In the genomic region with DNA sequence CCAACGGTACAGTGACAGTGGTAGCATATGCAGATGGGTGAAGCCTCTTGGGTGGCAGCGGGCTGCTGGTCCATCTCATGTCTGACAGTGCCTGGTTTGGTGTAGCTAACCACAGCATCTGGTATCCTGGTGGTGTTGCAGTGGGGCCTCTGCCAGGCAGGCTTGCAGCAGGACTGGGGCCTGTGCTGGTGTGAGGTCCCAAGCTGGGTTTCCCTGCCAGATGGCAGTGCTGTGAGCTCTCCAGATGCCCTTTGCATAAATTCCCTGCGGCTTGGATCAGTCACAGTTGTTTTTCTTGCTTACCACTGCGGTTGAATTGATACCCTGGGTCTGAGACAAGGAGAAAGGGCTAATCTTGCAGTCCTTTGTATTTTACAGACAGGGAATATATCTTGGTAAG, we compare ENCODE assay signal across 8 mouse cellular contexts.
DNase-seq lines count a peak whose midpoint lies in the region; ATAC-seq lines count a peak whose summit lies in the region.

No protein-coding gene starts in this region.

- no peaks in the 10 kb centered on the region for H3K27me3 ChIP-seq in forebrain, embryonic 10.5 days (ENCODE audit: poor library complexity, severe bottlenecking)
- no peaks in the 10 kb centered on the region for H3K27me3 ChIP-seq in limb, embryonic 10.5 days (ENCODE audit: low read depth, poor library complexity, severe bottlenecking)
- no peaks in the 10 kb centered on the region for H3K27me3 ChIP-seq in stomach, embryonic 15.5 days (replicated peaks)

- no peak overlapping the region for H3K9ac ChIP-seq in stomach, embryonic 15.5 days

- no peaks in the 10 kb centered on the region for H3K36me3 ChIP-seq in forebrain, embryonic 10.5 days (replicated peaks)
- no peaks in the 10 kb centered on the region for H3K36me3 ChIP-seq in limb, embryonic 10.5 days
- no peaks in the 10 kb centered on the region for H3K36me3 ChIP-seq in stomach, embryonic 15.5 days

- H3K4me3 ChIP-seq in forebrain, embryonic 10.5 days, result no peak overlapping the region
- no peak overlapping the region for H3K4me3 ChIP-seq in limb, embryonic 10.5 days
- no peak overlapping the region for H3K4me3 ChIP-seq in stomach, embryonic 15.5 days (replicated peaks)

- peak; percentile 20 to 38 for DNase-seq in adrenal gland, adult (ENCODE audit: inconsistent age in 2 of 2, low spot score in 1 of 2)
- DNase-seq in adrenal gland, adult 8-10 months, result no peak
- peak; percentile 28 for DNase-seq in 3134 (ENCODE audit: extremely low read depth, insufficient read length, low spot score)
- peak; percentile 17 for DNase-seq in forebrain, embryonic 10.5 days (ENCODE audit: extremely low spot score, low spot score)
- DNase-seq in limb, embryonic 10.5 days (ENCODE audit: low spot score), result peak; percentile 63
- no peak for DNase-seq in urinary bladder, postnatal 10 days (ENCODE audit: low spot score)
- no peak for DNase-seq in urinary bladder, postnatal 25 days (ENCODE audit: low spot score)

- ATAC-seq in stomach, embryonic 15.5 days (ENCODE audit: insufficient read depth, low FRiP score, low read depth), result no peak

- WGBS in forebrain, embryonic 10.5 days, result 55% methylated on average over 4 of the region's 4 CpGs
- 40% methylated on average over 4 of the region's 4 CpGs for WGBS in limb, embryonic 10.5 days
- 43% methylated on average over 4 of the region's 4 CpGs for WGBS in stomach, embryonic 15.5 days

- H3K27ac ChIP-seq in forebrain, embryonic 10.5 days, result peak overlapping the region; percentile 54
- H3K27ac ChIP-seq in limb, embryonic 10.5 days, result peak overlapping the region; percentile 63
- H3K27ac ChIP-seq in stomach, embryonic 15.5 days, result peak overlapping the region; percentile 71

- H3K4me2 ChIP-seq in stomach, embryonic 15.5 days, result no peak overlapping the region

- H3K4me1 ChIP-seq in forebrain, embryonic 10.5 days, result peaks cover 16% of the 10 kb centered on the region
- peaks cover 36% of the 10 kb centered on the region for H3K4me1 ChIP-seq in limb, embryonic 10.5 days
- H3K4me1 ChIP-seq in stomach, embryonic 15.5 days, result peaks cover 12% of the 10 kb centered on the region

- H3K9me3 ChIP-seq in forebrain, embryonic 10.5 days, result no peaks in the 10 kb centered on the region
- H3K9me3 ChIP-seq in limb, embryonic 10.5 days (replicated peaks), result no peaks in the 10 kb centered on the region
- H3K9me3 ChIP-seq in stomach, embryonic 15.5 days, result no peaks in the 10 kb centered on the region

Comparison
In these comparisons a context has a peak if more than half of its experiments do, and no peak if none do; other contexts are left out.
1. DNase-seq: peak in adrenal gland, adult (2 of 2), 3134 (single experiment), forebrain, embryonic 10.5 days (single experiment) and limb, embryonic 10.5 days (single experiment); none in adrenal gland, adult 8-10 months (single experiment), urinary bladder, postnatal 10 days (single experiment) and urinary bladder, postnatal 25 days (single experiment).
2. Peak in every context shown above with its lines, with median percentiles within 50 percentile points of each other: H3K27ac ChIP-seq.